Mouse (Mus musculus): ENCODE results near the gene Olfr877.

Olfr877 gene

GRCm38 (mm10) chr9:37853969-37854368 is at the start of gene Olfr877:
Gene Olfr877, plus strand, starts transcription at chr9:37854269.
- no peak for DNase-seq (ENCODE audit: low read depth)

- no peak for DNase-seq (ENCODE audit: low read depth)
These were observed 46.8 kb upstream of the Olfr877 start for GRCm38 (mm10) chr9:37807235-37807634.

- no peak for DNase-seq (ENCODE audit: low read depth)
These were observed 45.6 kb upstream of the Olfr877 start for GRCm38 (mm10) chr9:37808456-37808855.

- no peak for DNase-seq (ENCODE audit: low read depth)
These were observed 45.1 kb upstream of the Olfr877 start for GRCm38 (mm10) chr9:37808976-37809375.

- DNase-seq (ENCODE audit: low read depth), result no peak
These were observed 39.4 kb upstream of the Olfr877 start for GRCm38 (mm10) chr9:37814696-37815095.

GRCm38 (mm10) chr9:37829881-37830280 is 24.2 kb upstream of the Olfr877 start:
- no peak for DNase-seq (ENCODE audit: low read depth)

- DNase-seq (ENCODE audit: low read depth), result no peak
These were observed 20.7 kb upstream of the Olfr877 start for GRCm38 (mm10) chr9:37833341-37833740.

- no peak for DNase-seq (ENCODE audit: low read depth)
These were observed 4.8 kb upstream of the Olfr877 start for GRCm38 (mm10) chr9:37849267-37849666.

GRCm38 (mm10) chr9:37863325-37863724 is 9.3 kb downstream of the Olfr877 start:
- no peak for DNase-seq (ENCODE audit: low read depth)

GRCm38 (mm10) chr9:37870246-37870645 is 16.2 kb downstream of the Olfr877 start:
- DNase-seq (ENCODE audit: low read depth), result no peak

- DNase-seq (ENCODE audit: low read depth), result no peak
These were observed 17.0 kb downstream of the Olfr877 start for GRCm38 (mm10) chr9:37871097-37871496.

GRCm38 (mm10) chr9:37871536-37871935 is 17.5 kb downstream of the Olfr877 start:
- DNase-seq (ENCODE audit: low read depth), result no peak

GRCm38 (mm10) chr9:37890960-37891359 is 36.9 kb downstream of the Olfr877 start:
- DNase-seq (ENCODE audit: low read depth), result no peak

- no peak for DNase-seq (ENCODE audit: low read depth)
These were observed 42.6 kb downstream of the Olfr877 start, which contains the start of gene Olfr145 for GRCm38 (mm10) chr9:37896661-37897060. Gene Olfr145, plus strand, starts transcription at chr9:37896724.

GRCm38 (mm10) chr9:37905555-37905954 is 51.5 kb downstream of the Olfr877 start:
- DNase-seq (ENCODE audit: low read depth), result no peak
